Mouse (Mus musculus): ENCODE measurements around the gene Kif13a. TPM values are rescaled to one million over a fixed set of nuclear protein-coding genes. Genes with fewer than 3 reads are reported as not detected.

Gene Kif13a
- polyA plus RNA-seq, 1 experiment from 2014 or later: 14.5 TPM

DNA sequence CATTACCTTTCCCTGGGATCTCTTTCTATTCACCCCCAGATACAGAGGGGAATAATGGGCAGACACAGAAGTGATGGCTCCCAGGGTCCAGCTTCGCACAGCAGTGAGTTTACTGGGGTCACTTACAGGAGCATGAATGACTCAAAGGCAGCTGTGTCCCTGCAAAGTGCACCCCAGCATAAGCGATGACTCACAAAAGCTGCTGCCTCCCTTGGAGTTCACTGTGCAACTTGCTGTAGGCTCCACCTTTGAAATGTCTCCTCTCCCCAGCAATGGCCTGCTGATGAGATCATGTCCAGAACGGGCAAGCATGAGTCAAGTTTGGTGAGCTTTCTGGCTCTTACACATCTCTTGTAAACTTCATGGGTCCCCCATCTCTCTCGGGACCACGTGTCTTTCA lies 29.5 kb upstream of the Kif13a start:
- no peak for DNase-seq (ENCODE audit: low spot score)
- WGBS: 91% methylated on average over 5 of the region's 5 CpGs
- ATAC-seq (ENCODE audit: low FRiP score): no peak
- H3K27me3 ChIP-seq (ENCODE audit: control insufficient read depth, insufficient read depth, low read length): no peaks in the 10 kb centered on the region
- no peaks in the 10 kb centered on the region for H3K36me3 ChIP-seq (ENCODE audit: control insufficient read depth, insufficient read depth, low read length)
- H3K9me3 ChIP-seq (ENCODE audit: control insufficient read depth, low read length): no peaks in the 10 kb centered on the region
- no peaks in the 10 kb centered on the region for H3K4me1 ChIP-seq (replicated peaks; ENCODE audit: control insufficient read depth, insufficient read depth, low read length)
- H3K9ac ChIP-seq (ENCODE audit: low read depth, low read length): no peak overlapping the region
- H3K4me2 ChIP-seq (replicated peaks; ENCODE audit: low read depth, low read length): no peak overlapping the region
- no peak overlapping the region for H3K27ac ChIP-seq (ENCODE audit: low read depth, low read length)
- H3K4me3 ChIP-seq (ENCODE audit: low read depth, low read length): no peak overlapping the region

DNA sequence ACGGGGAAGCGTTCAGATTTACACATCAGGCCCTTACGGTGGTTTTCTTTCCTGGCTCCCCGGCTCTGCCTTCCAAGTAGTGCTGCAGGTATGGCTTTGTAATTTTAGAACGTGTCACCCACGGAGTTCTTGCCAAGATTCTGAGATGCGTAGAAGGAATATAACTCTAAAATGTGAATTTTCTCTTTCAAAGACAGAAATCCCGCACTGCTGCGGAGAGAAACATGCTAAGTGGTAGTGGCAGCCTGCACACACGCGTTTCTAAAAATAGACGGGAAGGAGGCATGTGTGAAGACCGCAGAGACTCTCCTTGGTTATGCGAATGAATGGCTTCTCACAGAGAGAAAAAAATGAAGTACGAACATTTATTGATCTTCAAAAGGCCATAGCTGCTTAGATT lies 21.5 kb upstream of the Kif13a start:
- H3K4me3 ChIP-seq (ENCODE audit: low read depth, low read length): no peak overlapping the region
- ATAC-seq (ENCODE audit: low FRiP score) (no peak), DNase-seq (ENCODE audit: low spot score) (no peak)
- no peak overlapping the region for H3K9ac ChIP-seq (ENCODE audit: low read depth, low read length)
- no peaks in the 10 kb centered on the region for H3K27me3 ChIP-seq (ENCODE audit: control insufficient read depth, insufficient read depth, low read length)
- H3K4me1 ChIP-seq (replicated peaks; ENCODE audit: control insufficient read depth, insufficient read depth, low read length): no peaks in the 10 kb centered on the region
- 90% methylated on average over 15 of the region's 15 CpGs for WGBS
- no peak overlapping the region for H3K27ac ChIP-seq (ENCODE audit: low read depth, low read length)
- H3K9me3 ChIP-seq (ENCODE audit: control insufficient read depth, low read length): no peaks in the 10 kb centered on the region
- no peaks in the 10 kb centered on the region for H3K36me3 ChIP-seq (ENCODE audit: control insufficient read depth, insufficient read depth, low read length)
- H3K4me2 ChIP-seq (replicated peaks; ENCODE audit: low read depth, low read length): no peak overlapping the region

DNA sequence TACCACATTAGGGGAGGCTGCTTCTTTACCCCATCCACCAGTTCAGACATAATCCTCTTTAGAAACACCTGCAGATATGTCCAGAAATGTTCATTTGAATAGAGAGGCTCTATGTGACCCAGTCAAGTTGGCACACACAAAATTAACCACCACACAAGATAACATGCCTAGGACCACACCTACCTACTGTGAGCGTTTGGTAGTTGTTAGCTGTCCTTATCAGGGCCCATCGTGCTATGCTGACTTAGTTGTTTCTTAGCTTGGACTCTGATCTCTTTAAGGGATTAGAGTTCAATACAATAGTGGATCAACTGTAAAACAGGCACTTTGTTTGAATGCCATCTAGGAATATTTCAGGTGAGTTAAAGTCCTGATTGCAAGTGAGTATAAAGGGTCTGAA lies 20.1 kb upstream of the Kif13a start:
- no peak overlapping the region for H3K4me3 ChIP-seq (ENCODE audit: low read depth, low read length)
- WGBS: 90% methylated on average over 2 of the region's 2 CpGs
- H3K27me3 ChIP-seq (ENCODE audit: control insufficient read depth, insufficient read depth, low read length): no peaks in the 10 kb centered on the region
- H3K4me2 ChIP-seq (replicated peaks; ENCODE audit: low read depth, low read length): no peak overlapping the region
- no peak for ATAC-seq (ENCODE audit: low FRiP score)
- H3K27ac ChIP-seq (ENCODE audit: low read depth, low read length): no peak overlapping the region
- DNase-seq (ENCODE audit: low spot score): no peak
- no peaks in the 10 kb centered on the region for H3K4me1 ChIP-seq (replicated peaks; ENCODE audit: control insufficient read depth, insufficient read depth, low read length)
- no peaks in the 10 kb centered on the region for H3K9me3 ChIP-seq (ENCODE audit: control insufficient read depth, low read length)
- H3K9ac ChIP-seq (ENCODE audit: low read depth, low read length): no peak overlapping the region
- no peaks in the 10 kb centered on the region for H3K36me3 ChIP-seq (ENCODE audit: control insufficient read depth, insufficient read depth, low read length)

DNA sequence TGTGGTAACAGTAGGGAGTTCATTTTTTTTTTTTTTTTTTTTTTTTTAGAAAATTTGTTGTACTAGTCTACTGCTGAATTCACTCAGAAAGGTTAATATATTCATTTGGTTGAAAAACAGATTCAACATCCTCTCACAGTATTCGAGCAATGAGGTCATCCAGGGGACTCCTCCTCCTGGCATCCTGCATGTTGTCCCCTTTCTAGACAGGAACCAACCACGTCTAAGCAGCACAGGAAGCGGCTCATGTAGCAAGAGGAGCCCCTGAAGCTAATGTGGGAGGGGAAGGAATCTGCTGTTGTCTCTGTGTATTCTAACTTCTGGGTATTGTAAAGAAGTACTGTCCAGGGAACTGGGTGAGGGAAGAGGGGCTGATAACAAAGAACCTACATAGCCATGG lies 18.4 kb upstream of the Kif13a start:
- WGBS: 84% methylated on average over 3 of the region's 3 CpGs
- H3K4me1 ChIP-seq (replicated peaks; ENCODE audit: control insufficient read depth, insufficient read depth, low read length): no peaks in the 10 kb centered on the region; the same call in 1 of the 2 replicates
- H3K27me3 ChIP-seq (ENCODE audit: control insufficient read depth, insufficient read depth, low read length): no peaks in the 10 kb centered on the region
- no peak overlapping the region for H3K9ac ChIP-seq (ENCODE audit: low read depth, low read length)
- no peaks in the 10 kb centered on the region for H3K36me3 ChIP-seq (ENCODE audit: control insufficient read depth, insufficient read depth, low read length)
- no peak for DNase-seq (ENCODE audit: low spot score)
- ATAC-seq (ENCODE audit: low FRiP score): no peak
- no peak overlapping the region for H3K27ac ChIP-seq (ENCODE audit: low read depth, low read length)
- H3K9me3 ChIP-seq (ENCODE audit: control insufficient read depth, low read length): no peaks in the 10 kb centered on the region
- no peak overlapping the region for H3K4me3 ChIP-seq (ENCODE audit: low read depth, low read length)
- no peak overlapping the region for H3K4me2 ChIP-seq (replicated peaks; ENCODE audit: low read depth, low read length)

DNA sequence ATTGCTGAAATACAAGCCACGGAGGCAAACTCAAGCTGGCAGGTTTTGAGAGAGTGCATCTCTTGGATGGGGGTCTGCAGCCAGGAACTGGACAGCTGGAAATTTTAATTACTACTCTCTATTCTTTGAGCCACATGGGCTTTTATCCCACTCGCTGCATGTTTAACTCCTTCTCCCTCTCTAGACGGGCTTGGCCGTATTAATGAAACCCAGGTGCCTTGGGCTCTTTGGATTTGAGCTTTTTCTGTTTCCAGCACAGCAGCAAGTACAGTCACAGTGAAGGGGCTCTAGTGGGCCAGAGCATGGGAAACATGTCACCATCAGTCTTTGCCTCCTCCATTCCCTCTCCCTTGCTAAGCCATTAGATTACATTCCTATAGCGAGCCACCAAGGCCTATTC lies 16.4 kb upstream of the Kif13a start:
- no peak overlapping the region for H3K4me3 ChIP-seq (ENCODE audit: low read depth, low read length)
- H3K4me2 ChIP-seq (replicated peaks; ENCODE audit: low read depth, low read length): no peak overlapping the region
- no peak overlapping the region for H3K27ac ChIP-seq (ENCODE audit: low read depth, low read length)
- H3K27me3 ChIP-seq (ENCODE audit: control insufficient read depth, insufficient read depth, low read length): no peaks in the 10 kb centered on the region
- WGBS: 64% methylated on average over 5 of the region's 5 CpGs
- H3K9ac ChIP-seq (ENCODE audit: low read depth, low read length): no peak overlapping the region
- no peaks in the 10 kb centered on the region for H3K36me3 ChIP-seq (ENCODE audit: control insufficient read depth, insufficient read depth, low read length)
- no peak for ATAC-seq (ENCODE audit: low FRiP score)
- no peaks in the 10 kb centered on the region; the same call in 1 of the 2 replicates for H3K4me1 ChIP-seq (replicated peaks; ENCODE audit: control insufficient read depth, insufficient read depth, low read length)
- no peaks in the 10 kb centered on the region for H3K9me3 ChIP-seq (ENCODE audit: control insufficient read depth, low read length)
- no peak for DNase-seq (ENCODE audit: low spot score)

- no peaks in the 10 kb centered on the region; the same call in 1 of the 2 replicates for H3K4me1 ChIP-seq (replicated peaks; ENCODE audit: control insufficient read depth, insufficient read depth, low read length)
- H3K27me3 ChIP-seq (ENCODE audit: control insufficient read depth, insufficient read depth, low read length): no peaks in the 10 kb centered on the region
- no peak for DNase-seq (ENCODE audit: low spot score)
- no peak for ATAC-seq (ENCODE audit: low FRiP score)
- 75% methylated on average over 3 of the region's 3 CpGs for WGBS
- H3K9ac ChIP-seq (ENCODE audit: low read depth, low read length): no peak overlapping the region
- no peaks in the 10 kb centered on the region for H3K9me3 ChIP-seq (ENCODE audit: control insufficient read depth, low read length)
- no peak overlapping the region for H3K4me2 ChIP-seq (replicated peaks; ENCODE audit: low read depth, low read length)
- no peak overlapping the region for H3K4me3 ChIP-seq (ENCODE audit: low read depth, low read length)
- no peaks in the 10 kb centered on the region for H3K36me3 ChIP-seq (ENCODE audit: control insufficient read depth, insufficient read depth, low read length)
- no peak overlapping the region for H3K27ac ChIP-seq (ENCODE audit: low read depth, low read length)
Observed at GRCm38 (mm10) chr13:46945256-46945655, 15.6 kb upstream of the Kif13a start.

DNA sequence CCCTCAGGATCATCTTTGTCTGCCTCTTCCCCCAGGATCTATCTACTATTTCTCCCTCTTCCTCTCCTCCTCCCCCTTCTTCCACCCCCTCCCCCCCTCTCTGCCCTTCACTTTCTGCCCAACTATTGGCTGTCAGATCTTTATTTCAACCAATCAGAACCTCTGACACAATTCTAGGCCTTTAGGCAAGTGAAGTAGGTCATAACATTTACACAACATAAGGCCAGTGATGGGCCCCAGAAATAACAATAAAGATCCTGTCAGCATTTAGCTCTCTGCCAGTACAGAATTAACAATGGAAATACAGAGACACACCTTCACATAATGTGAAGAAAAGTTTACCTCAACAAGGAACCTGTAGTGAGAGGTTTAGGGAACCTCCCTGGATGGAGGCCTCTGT lies 13.6 kb upstream of the Kif13a start:
- Histone ChIP-seq H3K4me1 (replicated peaks; ENCODE audit: control insufficient read depth, insufficient read depth, low read length) (no peaks in the 10 kb centered on the region; the same call in 1 of the 2 replicates), H3K9ac (ENCODE audit: low read depth, low read length) (no peak overlapping the region), H3K27me3 (ENCODE audit: control insufficient read depth, insufficient read depth, low read length) (no peaks in the 10 kb centered on the region), H3K36me3 (ENCODE audit: control insufficient read depth, insufficient read depth, low read length) (no peaks in the 10 kb centered on the region), H3K4me3 (ENCODE audit: low read depth, low read length) (no peak overlapping the region), H3K9me3 (ENCODE audit: control insufficient read depth, low read length) (no peaks in the 10 kb centered on the region), H3K4me2 (replicated peaks; ENCODE audit: low read depth, low read length) (no peak overlapping the region), H3K27ac (ENCODE audit: low read depth, low read length) (no peak overlapping the region)
- ATAC-seq (ENCODE audit: low FRiP score): no peak
- DNase-seq (ENCODE audit: low spot score): no peak

DNA sequence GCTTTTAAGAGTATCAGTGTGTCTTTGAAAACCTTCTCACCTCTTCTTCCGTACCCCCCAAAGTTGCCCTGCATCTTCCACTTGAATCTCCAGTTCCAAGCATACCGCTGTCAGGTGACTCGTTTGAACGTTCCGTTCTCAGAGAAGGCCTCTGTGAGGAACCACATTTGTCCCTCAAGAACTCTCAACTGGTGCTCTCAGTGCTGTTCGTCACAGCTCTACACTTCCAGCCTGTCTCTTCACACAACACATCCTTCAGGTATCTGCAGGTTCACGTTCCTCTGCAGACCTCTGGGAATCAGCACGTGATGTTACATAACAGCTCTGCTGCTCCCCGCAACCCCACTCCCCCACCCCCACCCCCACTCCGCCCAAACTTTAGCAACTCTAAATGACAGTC lies 4.4 kb upstream of the Kif13a start:
- H3K9ac ChIP-seq (ENCODE audit: low read depth, low read length): no peak overlapping the region
- no peak for DNase-seq (ENCODE audit: low spot score)
- H3K4me3 ChIP-seq (ENCODE audit: low read depth, low read length): no peak overlapping the region
- no peaks in the 10 kb centered on the region for H3K36me3 ChIP-seq (ENCODE audit: control insufficient read depth, insufficient read depth, low read length)
- WGBS: 86% methylated on average over 10 of the region's 10 CpGs
- no peak overlapping the region for H3K27ac ChIP-seq (ENCODE audit: low read depth, low read length)
- H3K4me1 ChIP-seq (replicated peaks; ENCODE audit: control insufficient read depth, insufficient read depth, low read length): no peaks in the 10 kb centered on the region
- H3K4me2 ChIP-seq (replicated peaks; ENCODE audit: low read depth, low read length): no peak overlapping the region
- no peaks in the 10 kb centered on the region for H3K9me3 ChIP-seq (ENCODE audit: control insufficient read depth, low read length)
- ATAC-seq (ENCODE audit: low FRiP score): no peak
- H3K27me3 ChIP-seq (ENCODE audit: control insufficient read depth, insufficient read depth, low read length): no peaks in the 10 kb centered on the region

DNA sequence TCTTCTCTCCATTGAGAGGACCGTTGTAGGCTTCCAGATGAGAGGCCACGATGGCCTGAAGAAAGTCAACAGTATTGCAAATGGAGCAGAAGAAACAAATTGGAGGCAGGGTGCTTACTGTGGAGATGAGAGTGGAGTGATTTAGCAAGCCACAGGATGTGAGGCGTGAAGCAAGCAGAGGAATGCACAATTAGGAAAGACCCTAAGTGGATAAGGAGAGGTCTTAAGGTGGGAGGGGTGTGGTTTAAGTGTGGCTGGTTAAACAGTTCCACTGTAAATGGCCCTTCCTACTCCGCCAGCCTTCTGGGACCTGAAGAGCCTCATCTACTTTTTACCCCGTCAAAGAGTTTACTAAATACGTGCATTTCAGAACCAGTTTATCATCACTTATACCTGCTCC lies 3.2 kb upstream of the Kif13a start:
- Histone ChIP-seq H3K27ac (ENCODE audit: low read depth, low read length) (no peak overlapping the region), H3K9ac (ENCODE audit: low read depth, low read length) (no peak overlapping the region), H3K4me2 (replicated peaks; ENCODE audit: low read depth, low read length) (no peak overlapping the region), H3K4me1 (replicated peaks; ENCODE audit: control insufficient read depth, insufficient read depth, low read length) (no peaks in the 10 kb centered on the region; the same call in 1 of the 2 replicates), H3K9me3 (ENCODE audit: control insufficient read depth, low read length) (no peaks in the 10 kb centered on the region), H3K36me3 (ENCODE audit: control insufficient read depth, insufficient read depth, low read length) (no peaks in the 10 kb centered on the region), H3K4me3 (ENCODE audit: low read depth, low read length) (no peak overlapping the region), H3K27me3 (ENCODE audit: control insufficient read depth, insufficient read depth, low read length) (no peaks in the 10 kb centered on the region)
- DNase-seq (ENCODE audit: low spot score) (no peak), ATAC-seq (ENCODE audit: low FRiP score) (no peak)
- WGBS: 91% methylated on average over 6 of the region's 6 CpGs

Measured in hindbrain, embryonic 11.5 days (tissue).